Mouse (Mus musculus) forebrain, embryonic 12.5 days (tissue): ENCODE data around the gene Olfr1448. TPM values are rescaled to one million over a fixed set of nuclear protein-coding genes. Genes with fewer than 3 reads are reported as not detected.
"Not testable (repeated sequence)": the region's sequence is repeated elsewhere in the genome, so short reads cannot be mapped to it uniquely, and the experiment has no call there.

Experiments
- ATAC-seq: fragments of 200-750 bp; cut with Nextera tagmentation; 2 replicates; pipeline ENCODE4 v1.8.0; 2017; ENCODE audit warnings: moderate TSS enrichment; ENCODE audit not compliant: low FRiP score
- H3K27ac ChIP-seq: fragments of 300-500 bp; sonication (generic); 2 replicates; pipeline ENCODE4 v1.5.1; 2016; ENCODE audit warnings: mild to moderate bottlenecking
- H3K27me3 ChIP-seq: fragments of 300-500 bp; sonication (generic); 2 replicates; pipeline ENCODE4 v1.6.1; 2016; ENCODE audit warnings: mild to moderate bottlenecking
- H3K36me3 ChIP-seq: fragments of 300-500 bp; sonication (generic); replicated peaks from 2 replicates; pipeline ENCODE4 v1.6.1; 2016; ENCODE audit warnings: mild to moderate bottlenecking
- H3K4me1 ChIP-seq: fragments of 300-500 bp; sonication (generic); 2 replicates; pipeline ENCODE4 v1.6.1; 2016
- H3K4me2 ChIP-seq: fragments of 300-500 bp; sonication (generic); 2 replicates; pipeline ENCODE4 v1.6.1; 2016; ENCODE audit warnings: mild to moderate bottlenecking, moderate library complexity
- H3K4me3 ChIP-seq: fragments of 300-500 bp; sonication (generic); replicated peaks from 2 replicates; pipeline ENCODE4 v1.5.1; 2016; ENCODE audit warnings: mild to moderate bottlenecking
- H3K9ac ChIP-seq: fragments of 300-500 bp; sonication (generic); 2 replicates; pipeline ENCODE4 v1.6.1; 2016; ENCODE audit warnings: mild to moderate bottlenecking
- H3K9me3 ChIP-seq: fragments of 300-500 bp; sonication (generic); 2 replicates; pipeline ENCODE4 v1.6.1; 2016
- WGBS: fragments of 180-500 bp; shearing (Covaris S2); methylation state at CpG from one replicate; pipeline ENCODE4 v1.1.7; 2016; 5-methylcytosine and 5-hydroxymethylcytosine counted together
- polyA plus RNA-seq: library from polyadenylated mRNA; unstranded; fragments of >200 nt; fragmentation: Nextera tagmentation; extraction: Ambion mirVana; gene quantifications from 2 replicates; pipeline ENCODE4 v1.2.1, GENCODE M21; 2016

Gene Olfr1448
- polyA plus RNA-seq: not detected in 2 replicates

DNA sequence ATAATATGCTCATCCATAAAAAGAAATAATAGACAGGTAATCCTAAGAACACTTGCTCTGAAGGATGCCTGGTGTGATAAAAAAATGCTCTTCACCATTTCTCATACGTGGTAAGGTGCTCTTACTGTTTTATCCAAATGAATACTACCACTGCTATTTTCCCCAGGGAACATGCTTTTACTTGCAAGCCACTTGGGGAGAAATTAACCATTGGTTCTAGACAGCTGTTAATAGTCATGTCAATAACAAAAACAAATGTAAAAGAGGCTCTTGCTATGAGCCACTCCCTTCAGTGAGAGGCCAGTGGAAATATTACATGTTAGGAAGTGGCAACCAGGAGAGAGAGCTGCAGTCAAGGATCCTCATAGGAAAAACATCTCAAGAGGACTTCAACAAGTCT lies at the start of gene Olfr1448:
TSS of gene Olfr1448 (minus strand) at position 101 of the 400 bp plus-strand sequence.
- WGBS: 69% methylated on average over 1 of the region's 1 CpGs
- H3K27me3 ChIP-seq: no peaks in the 10 kb centered on the region
- no peak for ATAC-seq
- no peak within 1 kb of the TSS for H3K9ac ChIP-seq
- H3K4me1 ChIP-seq: no peaks in the 10 kb centered on the region
- H3K4me3 ChIP-seq: no peak within 1 kb of the TSS
- no peak within 1 kb of the TSS for H3K27ac ChIP-seq
- H3K36me3 ChIP-seq: no peaks in the 10 kb centered on the region
- H3K4me2 ChIP-seq: no peak within 1 kb of the TSS
- peaks cover 5% of the 10 kb centered on the region; the same call in 1 of the 2 replicates for H3K9me3 ChIP-seq

GRCm38 (mm10) chr19:12970082-12970481 lies 45.9 kb upstream of the Olfr1448 start:
- not testable (repeated sequence) for H3K36me3 ChIP-seq, H3K4me1 ChIP-seq, ATAC-seq, H3K27me3 ChIP-seq, H3K9ac ChIP-seq, H3K4me2 ChIP-seq, H3K27ac ChIP-seq, H3K4me3 ChIP-seq
- peaks cover 31% of the 10 kb centered on the region for H3K9me3 ChIP-seq
- WGBS: 79% methylated on average over 5 of the region's 5 CpGs

GRCm38 (mm10) chr19:12949958-12950357 lies 25.7 kb upstream of the Olfr1448 start, which contains the start of gene Olfr1450:
Gene Olfr1450, plus strand, starts transcription at chr19:12950258.
- ATAC-seq: no peak
- peaks cover 10% of the 10 kb centered on the region; the same call in 1 of the 2 replicates for H3K9me3 ChIP-seq
- H3K27ac ChIP-seq: no peak within 1 kb of the TSS
- no peak within 1 kb of the TSS for H3K4me3 ChIP-seq
- H3K36me3 ChIP-seq: no peaks in the 10 kb centered on the region
- no peak within 1 kb of the TSS for H3K4me2 ChIP-seq
- no peaks in the 10 kb centered on the region for H3K27me3 ChIP-seq
- WGBS: 94% methylated on average over 1 of the region's 1 CpGs
- no peak within 1 kb of the TSS for H3K9ac ChIP-seq
- H3K4me1 ChIP-seq: no peaks in the 10 kb centered on the region

GRCm38 (mm10) chr19:12930540-12930939 lies 6.3 kb upstream of the Olfr1448 start, which contains the start of gene Olfr1449:
Gene Olfr1449, plus strand, starts transcription at chr19:12930840.
- no peak within 1 kb of the TSS for H3K4me2 ChIP-seq
- H3K36me3 ChIP-seq: no peaks in the 10 kb centered on the region
- no peak within 1 kb of the TSS for H3K9ac ChIP-seq
- H3K9me3 ChIP-seq: peaks cover 15% of the 10 kb centered on the region
- H3K4me1 ChIP-seq: no peaks in the 10 kb centered on the region
- ATAC-seq: no peak
- H3K4me3 ChIP-seq: no peak within 1 kb of the TSS
- H3K27ac ChIP-seq: no peak within 1 kb of the TSS
- H3K27me3 ChIP-seq: no peaks in the 10 kb centered on the region

GRCm38 (mm10) chr19:12903643-12904042 lies 20.6 kb downstream of the Olfr1448 start, which contains the start of gene Olfr1447:
Gene Olfr1447, minus strand, starts transcription at chr19:12903743.
- no peak within 1 kb of the TSS for H3K4me2 ChIP-seq
- no peaks in the 10 kb centered on the region for H3K36me3 ChIP-seq
- H3K9ac ChIP-seq: no peak within 1 kb of the TSS
- H3K27ac ChIP-seq: no peak within 1 kb of the TSS
- H3K9me3 ChIP-seq: 0 out of 2 replicates have a peak, but pooled peaks cover 4% of the 10 kb centered on the region
- 90% methylated on average over 1 of the region's 1 CpGs for WGBS
- no peak for ATAC-seq
- H3K27me3 ChIP-seq: no peaks in the 10 kb centered on the region
- no peak within 1 kb of the TSS for H3K4me3 ChIP-seq
- no peaks in the 10 kb centered on the region for H3K4me1 ChIP-seq

DNA sequence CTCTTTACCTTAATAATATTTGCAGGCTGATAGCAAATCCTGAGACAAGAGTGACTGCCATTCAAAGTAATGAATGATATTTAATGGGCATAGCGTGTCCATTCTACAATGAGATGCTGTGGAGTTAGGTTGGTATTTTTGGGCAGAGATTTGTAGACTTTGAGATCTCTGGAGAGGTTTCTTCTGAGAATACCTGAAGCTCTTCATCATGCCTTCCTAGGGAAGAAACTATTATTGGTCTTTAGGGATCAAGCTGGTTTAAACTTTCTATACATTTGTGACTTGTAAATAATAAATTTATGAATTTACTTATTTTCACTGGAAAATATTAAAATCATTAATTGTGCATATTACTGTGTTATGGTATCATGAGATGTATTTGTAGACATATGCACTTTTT lies 30.8 kb downstream of the Olfr1448 start, which contains the start of gene Olfr1446:
TSS of gene Olfr1446 (minus strand) at position 101 of the 400 bp plus-strand sequence.
- H3K4me3 ChIP-seq: no peak within 1 kb of the TSS
- H3K9me3 ChIP-seq: no peaks in the 10 kb centered on the region
- H3K9ac ChIP-seq: no peak within 1 kb of the TSS
- H3K27me3 ChIP-seq: no peaks in the 10 kb centered on the region
- H3K27ac ChIP-seq: no peak within 1 kb of the TSS
- no peak within 1 kb of the TSS for H3K4me2 ChIP-seq
- WGBS: 83% methylated on average over 1 of the region's 1 CpGs
- no peaks in the 10 kb centered on the region for H3K4me1 ChIP-seq
- ATAC-seq: no peak
- H3K36me3 ChIP-seq: no peaks in the 10 kb centered on the region

DNA sequence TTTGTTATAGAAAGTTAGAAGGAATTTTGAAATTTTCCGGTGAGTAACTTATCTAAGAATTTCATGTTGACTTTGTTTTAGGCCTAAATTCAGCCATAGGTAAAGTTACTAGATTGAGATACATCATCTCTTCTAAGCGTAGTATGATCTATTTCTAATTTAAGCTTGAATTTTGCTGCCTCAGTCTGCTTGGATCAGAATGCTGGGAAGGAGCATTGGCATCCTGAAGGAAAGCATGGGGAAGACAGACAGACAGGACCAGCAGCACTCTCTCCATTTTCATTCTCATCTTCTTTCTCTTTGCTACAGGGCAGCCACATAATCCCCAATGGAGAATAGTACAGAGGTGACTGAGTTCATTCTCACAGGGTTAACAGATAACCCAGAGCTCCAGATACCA lies 40.7 kb downstream of the Olfr1448 start, which contains the start of gene Olfr1445:
TSS of gene Olfr1445 (plus strand) at position 301 of the 400 bp plus-strand sequence.
- WGBS: 90% methylated on average over 2 of the region's 2 CpGs
- H3K36me3 ChIP-seq: no peaks in the 10 kb centered on the region
- H3K9me3 ChIP-seq: no peaks in the 10 kb centered on the region
- H3K9ac ChIP-seq: no peak within 1 kb of the TSS
- ATAC-seq: no peak
- no peak within 1 kb of the TSS for H3K27ac ChIP-seq
- no peak within 1 kb of the TSS for H3K4me2 ChIP-seq
- H3K4me1 ChIP-seq: no peaks in the 10 kb centered on the region
- H3K4me3 ChIP-seq: no peak within 1 kb of the TSS
- no peaks in the 10 kb centered on the region for H3K27me3 ChIP-seq

Other genes with a start within 250 kb of the Olfr1448 start
- not detected in 2 replicates for gene Olfr1443, start 246.3 kb downstream of the Olfr1448 start, polyA plus RNA-seq
- gene Keg1, start 228.6 kb downstream of the Olfr1448 start, polyA plus RNA-seq: not detected in 2 replicates
- gene Cntf, start 158.8 kb downstream of the Olfr1448 start, polyA plus RNA-seq: 1.8 and 2.2 TPM in 2 replicates
- gene Zfp91, start 128.3 kb downstream of the Olfr1448 start, polyA plus RNA-seq: 22.1 and 23.0 TPM in 2 replicates
- gene Lpxn, start 128.2 kb downstream of the Olfr1448 start, polyA plus RNA-seq: 0.87 and 1.1 TPM in 2 replicates
- not detected in 2 replicates for gene Gm5244, start 77.7 kb downstream of the Olfr1448 start, polyA plus RNA-seq
- gene Olfr1444, start 67.1 kb downstream of the Olfr1448 start, polyA plus RNA-seq: not detected in 2 replicates
- not detected in 2 replicates for gene Olfr1445, start 40.6 kb downstream of the Olfr1448 start, polyA plus RNA-seq
- not detected in 2 replicates for gene Olfr1446, start 30.9 kb downstream of the Olfr1448 start, polyA plus RNA-seq
- not detected in 2 replicates for gene Olfr1447, start 20.7 kb downstream of the Olfr1448 start, polyA plus RNA-seq
- gene Olfr1449, start 6.4 kb upstream of the Olfr1448 start, polyA plus RNA-seq: not detected in 2 replicates
- not detected in 2 replicates for gene Olfr1450, start 25.8 kb upstream of the Olfr1448 start, polyA plus RNA-seq
- not detected in 2 replicates for gene Olfr1451, start 70.6 kb upstream of the Olfr1448 start, polyA plus RNA-seq
- not detected in 2 replicates for gene Olfr1453, start 103.9 kb upstream of the Olfr1448 start, polyA plus RNA-seq
- gene Olfr1454, start 136.2 kb upstream of the Olfr1448 start, polyA plus RNA-seq: not detected in 2 replicates
- gene Olfr1457, start 173.5 kb upstream of the Olfr1448 start, polyA plus RNA-seq: not detected in 2 replicates
- gene Olfr1458, start 182.4 kb upstream of the Olfr1448 start, polyA plus RNA-seq: not detected in 2 replicates
- not detected in 2 replicates for gene Olfr1459, start 225.1 kb upstream of the Olfr1448 start, polyA plus RNA-seq
- gene Olfr1461, start 238.6 kb upstream of the Olfr1448 start, polyA plus RNA-seq: not detected in 2 replicates